Mouse (Mus musculus): ENCODE results near the gene Gpx3. TPM values are rescaled to one million over a fixed set of nuclear protein-coding genes. Genes with fewer than 3 reads are reported as not detected.

Gpx3 gene
- polyA plus RNA-seq, 1 experiment from 2014 or later, result 202 TPM

DNA sequence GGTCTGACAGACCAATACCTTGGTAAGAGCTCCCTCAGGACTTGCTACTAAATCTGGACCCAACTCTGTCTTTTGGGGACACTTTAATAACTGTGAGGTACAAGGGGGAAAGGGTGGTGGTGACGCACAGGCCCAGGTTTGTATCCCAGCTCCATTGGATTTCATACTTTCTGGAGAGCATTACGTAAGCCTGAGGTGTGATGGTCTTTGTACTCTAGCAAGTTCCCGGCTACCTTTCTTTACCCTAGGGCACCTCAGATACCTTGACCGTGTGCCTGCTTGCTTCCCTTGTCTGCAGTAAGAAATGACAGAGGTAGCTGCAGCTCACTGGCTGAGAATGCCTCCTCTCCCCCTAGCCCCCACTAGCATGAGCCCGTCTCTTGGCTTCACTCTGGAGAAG lies 5.0 kb downstream of the Gpx3 start:
- no peak for ATAC-seq (ENCODE audit: low read depth)
- Histone ChIP-seq H3K36me3 (ENCODE audit: control insufficient read depth, insufficient read depth, low read length) (no peaks in the 10 kb centered on the region), H3K4me2 (ENCODE audit: low read depth, low read length) (no peak overlapping the region), H3K9ac (ENCODE audit: low read length) (no peak overlapping the region), H3K27ac (ENCODE audit: low read length) (no peak overlapping the region), H3K4me3 (ENCODE audit: low read length) (no peak overlapping the region), H3K4me1 (replicated peaks; ENCODE audit: control insufficient read depth, insufficient read depth, low read length) (peaks cover 16% of the 10 kb centered on the region), H3K9me3 (ENCODE audit: control insufficient read depth, low read length) (no peaks in the 10 kb centered on the region), H3K27me3 (ENCODE audit: control insufficient read depth, insufficient read depth, low read depth, low read length) (no peaks in the 10 kb centered on the region)
- WGBS, result 86% methylated on average over 5 of the region's 5 CpGs

DNA sequence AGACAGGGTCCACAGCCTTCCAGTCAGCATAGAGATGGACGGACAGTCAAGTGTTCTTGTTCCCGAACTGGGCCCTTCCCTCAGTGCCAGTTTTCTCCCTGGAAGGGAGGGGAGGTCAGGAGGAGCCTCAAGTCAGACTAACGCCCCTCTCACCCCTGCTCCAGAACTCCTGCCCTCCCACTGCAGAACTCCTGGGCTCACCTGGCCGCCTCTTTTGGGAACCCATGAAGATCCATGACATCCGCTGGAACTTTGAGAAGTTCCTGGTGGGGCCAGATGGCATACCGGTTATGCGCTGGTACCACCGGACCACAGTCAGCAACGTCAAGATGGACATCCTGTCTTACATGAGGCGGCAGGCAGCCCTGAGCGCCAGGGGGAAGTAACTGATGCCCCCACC lies 7.0 kb downstream of the Gpx3 start:
- no peak overlapping the region for H3K27ac ChIP-seq (ENCODE audit: low read length)
- ATAC-seq (ENCODE audit: low read depth), result no peak

GRCm38 (mm10) chr11:54910081-54910665 lies 7.9 kb downstream of the Gpx3 start:
- Histone ChIP-seq H3K4me3 (ENCODE audit: low read length) (no peak overlapping the region), H3K36me3 (ENCODE audit: control insufficient read depth, insufficient read depth, low read length) (0 out of 2 replicates have a peak, but pooled peaks cover 4% of the 10 kb centered on the region), H3K4me1 (replicated peaks; ENCODE audit: control insufficient read depth, insufficient read depth, low read length) (no peaks in the 10 kb centered on the region; the same call in 1 of the 2 replicates), H3K9me3 (ENCODE audit: control insufficient read depth, low read length) (no peaks in the 10 kb centered on the region), H3K27ac (ENCODE audit: low read length) (no peak overlapping the region), H3K9ac (ENCODE audit: low read length) (no peak overlapping the region), H3K4me2 (ENCODE audit: low read depth, low read length) (no peak overlapping the region), H3K27me3 (ENCODE audit: control insufficient read depth, insufficient read depth, low read depth, low read length) (no peaks in the 10 kb centered on the region)
- 83% methylated on average over 12 of the region's 12 CpGs for WGBS
- peak; percentile 29; the same call in 1 of the 2 replicates for ATAC-seq (ENCODE audit: low read depth)

More for the DNA sequence above, 7.0 kb downstream of the Gpx3 start:
- 89% methylated on average over 11 of the region's 11 CpGs for WGBS
- Histone ChIP-seq H3K9ac (ENCODE audit: low read length) (no peak overlapping the region), H3K4me3 (ENCODE audit: low read length) (no peak overlapping the region), H3K4me1 (replicated peaks; ENCODE audit: control insufficient read depth, insufficient read depth, low read length) (peaks cover 3% of the 10 kb centered on the region; the same call in 1 of the 2 replicates), H3K9me3 (ENCODE audit: control insufficient read depth, low read length) (no peaks in the 10 kb centered on the region), H3K36me3 (ENCODE audit: control insufficient read depth, insufficient read depth, low read length) (no peaks in the 10 kb centered on the region), H3K27me3 (ENCODE audit: control insufficient read depth, insufficient read depth, low read depth, low read length) (no peaks in the 10 kb centered on the region), H3K4me2 (ENCODE audit: low read depth, low read length) (no peak overlapping the region)

- Histone ChIP-seq H3K4me2 (ENCODE audit: low read depth, low read length) (no peak overlapping the region), H3K9ac (ENCODE audit: low read length) (no peak overlapping the region), H3K36me3 (ENCODE audit: control insufficient read depth, insufficient read depth, low read length) (0 out of 2 replicates have a peak, but pooled peaks cover 4% of the 10 kb centered on the region), H3K4me1 (replicated peaks; ENCODE audit: control insufficient read depth, insufficient read depth, low read length) (no peaks in the 10 kb centered on the region), H3K27ac (ENCODE audit: low read length) (no peak overlapping the region), H3K4me3 (ENCODE audit: low read length) (no peak overlapping the region), H3K9me3 (ENCODE audit: control insufficient read depth, low read length) (no peaks in the 10 kb centered on the region), H3K27me3 (ENCODE audit: control insufficient read depth, insufficient read depth, low read depth, low read length) (no peaks in the 10 kb centered on the region)
- no peak for ATAC-seq (ENCODE audit: low read depth)
- WGBS, result 83% methylated on average over 3 of the region's 3 CpGs
These were observed 8.9 kb downstream of the Gpx3 start for GRCm38 (mm10) chr11:54911201-54911600.

DNA sequence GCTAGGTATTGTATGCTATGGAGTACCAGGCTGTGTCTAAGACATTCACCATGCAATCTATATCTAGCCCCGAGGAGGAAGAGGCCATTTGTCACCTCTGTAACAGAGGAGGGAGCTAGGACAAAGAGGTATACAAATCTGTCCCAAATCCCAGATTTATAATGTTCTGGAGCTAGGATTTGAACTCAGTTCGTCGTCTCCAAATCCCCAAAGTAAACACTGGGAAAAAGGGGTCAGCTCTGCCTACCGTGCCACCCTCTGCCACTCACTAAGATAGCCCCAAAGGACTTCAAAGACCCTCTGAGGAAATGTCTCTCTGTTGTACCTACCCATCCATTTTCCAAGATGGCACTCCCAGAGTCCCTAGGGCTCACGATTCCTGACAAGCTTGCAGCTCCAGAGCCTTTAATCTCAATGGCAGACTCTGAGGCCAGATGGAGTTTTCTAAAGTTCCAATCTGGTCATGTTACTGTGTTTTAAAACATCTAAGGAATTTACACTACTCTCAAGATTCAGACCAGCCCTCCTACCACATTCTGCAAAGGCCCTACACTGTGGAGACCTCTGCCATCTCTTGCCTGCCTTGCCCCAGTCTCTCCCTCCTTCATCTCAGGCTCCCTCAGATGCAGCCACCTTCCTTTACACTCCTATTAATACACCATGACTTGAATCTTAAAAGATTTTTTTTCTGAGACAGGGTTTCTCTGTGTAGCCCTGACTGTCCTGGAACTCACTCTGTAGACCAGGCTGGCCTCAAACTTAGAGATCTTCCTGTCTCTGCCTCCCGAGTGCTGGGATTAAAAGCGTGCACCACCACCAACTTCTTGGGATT lies 9.6 kb downstream of the Gpx3 start:
- H3K4me1 ChIP-seq (replicated peaks; ENCODE audit: control insufficient read depth, insufficient read depth, low read length), result no peaks in the 10 kb centered on the region
- H3K4me2 ChIP-seq (ENCODE audit: low read depth, low read length), result no peak overlapping the region
- no peaks in the 10 kb centered on the region for H3K27me3 ChIP-seq (ENCODE audit: control insufficient read depth, insufficient read depth, low read depth, low read length)
- no peak overlapping the region for H3K9ac ChIP-seq (ENCODE audit: low read length)
- 81% methylated on average over 7 of the region's 7 CpGs for WGBS
- H3K9me3 ChIP-seq (ENCODE audit: control insufficient read depth, low read length), result no peaks in the 10 kb centered on the region
- H3K36me3 ChIP-seq (ENCODE audit: control insufficient read depth, insufficient read depth, low read length), result 0 out of 2 replicates have a peak, but pooled peaks cover 4% of the 10 kb centered on the region
- no peak for ATAC-seq (ENCODE audit: low read depth)
- no peak overlapping the region for H3K27ac ChIP-seq (ENCODE audit: low read length)
- H3K4me3 ChIP-seq (ENCODE audit: low read length), result no peak overlapping the region

- Histone ChIP-seq H3K4me3 (ENCODE audit: low read length) (no peak overlapping the region), H3K9ac (ENCODE audit: low read length) (no peak overlapping the region), H3K27me3 (ENCODE audit: control insufficient read depth, insufficient read depth, low read depth, low read length) (no peaks in the 10 kb centered on the region), H3K4me2 (ENCODE audit: low read depth, low read length) (no peak overlapping the region), H3K27ac (ENCODE audit: low read length) (no peak overlapping the region), H3K9me3 (ENCODE audit: control insufficient read depth, low read length) (no peaks in the 10 kb centered on the region), H3K36me3 (ENCODE audit: control insufficient read depth, insufficient read depth, low read length) (0 out of 2 replicates have a peak, but pooled peaks cover 6% of the 10 kb centered on the region), H3K4me1 (replicated peaks; ENCODE audit: control insufficient read depth, insufficient read depth, low read length) (no peaks in the 10 kb centered on the region)
- WGBS, result 75% methylated on average over 9 of the region's 9 CpGs
- ATAC-seq (ENCODE audit: low read depth), result no peak
These were observed 10.5 kb downstream of the Gpx3 start for GRCm38 (mm10) chr11:54912503-54913316.

- no peak for ATAC-seq (ENCODE audit: low read depth)
- Histone ChIP-seq H3K9ac (ENCODE audit: low read length) (no peak overlapping the region), H3K4me2 (ENCODE audit: low read depth, low read length) (no peak overlapping the region), H3K4me3 (ENCODE audit: low read length) (no peak overlapping the region), H3K27me3 (ENCODE audit: control insufficient read depth, insufficient read depth, low read depth, low read length) (no peaks in the 10 kb centered on the region), H3K4me1 (replicated peaks; ENCODE audit: control insufficient read depth, insufficient read depth, low read length) (no peaks in the 10 kb centered on the region), H3K36me3 (ENCODE audit: control insufficient read depth, insufficient read depth, low read length) (peaks cover 13% of the 10 kb centered on the region), H3K9me3 (ENCODE audit: control insufficient read depth, low read length) (no peaks in the 10 kb centered on the region), H3K27ac (ENCODE audit: low read length) (no peak overlapping the region)
- 85% methylated on average over 5 of the region's 5 CpGs for WGBS
These were observed 11.6 kb downstream of the Gpx3 start for GRCm38 (mm10) chr11:54913841-54914240.

DNA sequence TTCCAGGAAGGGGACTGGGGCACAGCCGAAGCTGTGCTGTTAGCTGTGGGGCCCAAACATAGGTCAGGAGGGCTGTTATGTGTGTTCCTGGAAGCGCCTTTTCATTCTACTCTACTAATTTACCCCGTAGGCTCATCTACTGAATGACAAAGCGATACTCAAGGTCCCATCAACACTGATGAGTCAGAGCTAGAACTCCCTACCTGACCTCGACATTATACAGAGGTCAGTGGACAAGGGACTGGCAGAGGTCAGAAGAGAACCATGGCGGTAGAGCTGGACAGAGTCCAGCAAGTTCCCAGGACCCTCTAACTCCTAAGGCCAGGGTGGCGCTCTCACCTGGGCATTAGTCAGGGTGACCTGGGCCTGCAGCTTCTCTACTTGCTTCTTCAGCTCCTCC lies 15.2 kb downstream of the Gpx3 start:
- 91% methylated on average over 7 of the region's 7 CpGs for WGBS
- H3K4me3 ChIP-seq (ENCODE audit: low read length), result no peak overlapping the region
- H3K4me1 ChIP-seq (replicated peaks; ENCODE audit: control insufficient read depth, insufficient read depth, low read length), result no peaks in the 10 kb centered on the region; the same call in 1 of the 2 replicates
- no peaks in the 10 kb centered on the region for H3K27me3 ChIP-seq (ENCODE audit: control insufficient read depth, insufficient read depth, low read depth, low read length)
- H3K4me2 ChIP-seq (ENCODE audit: low read depth, low read length), result no peak overlapping the region
- H3K9me3 ChIP-seq (ENCODE audit: control insufficient read depth, low read length), result no peaks in the 10 kb centered on the region
- ATAC-seq (ENCODE audit: low read depth), result no peak
- H3K27ac ChIP-seq (ENCODE audit: low read length), result no peak overlapping the region
- H3K9ac ChIP-seq (ENCODE audit: low read length), result no peak overlapping the region
- H3K36me3 ChIP-seq (ENCODE audit: control insufficient read depth, insufficient read depth, low read length), result peaks cover 16% of the 10 kb centered on the region

GRCm38 (mm10) chr11:54918273-54918672 lies 16.0 kb downstream of the Gpx3 start:
- no peak overlapping the region for H3K4me2 ChIP-seq (ENCODE audit: low read depth, low read length)
- WGBS, result 88% methylated on average over 4 of the region's 4 CpGs
- H3K36me3 ChIP-seq (ENCODE audit: control insufficient read depth, insufficient read depth, low read length), result peaks cover 17% of the 10 kb centered on the region
- no peak for ATAC-seq (ENCODE audit: low read depth)
- no peak overlapping the region for H3K27ac ChIP-seq (ENCODE audit: low read length)
- H3K4me3 ChIP-seq (ENCODE audit: low read length), result no peak overlapping the region
- no peak overlapping the region for H3K9ac ChIP-seq (ENCODE audit: low read length)
- H3K4me1 ChIP-seq (replicated peaks; ENCODE audit: control insufficient read depth, insufficient read depth, low read length), result no peaks in the 10 kb centered on the region; the same call in 1 of the 2 replicates
- H3K9me3 ChIP-seq (ENCODE audit: control insufficient read depth, low read length), result no peaks in the 10 kb centered on the region
- H3K27me3 ChIP-seq (ENCODE audit: control insufficient read depth, insufficient read depth, low read depth, low read length), result no peaks in the 10 kb centered on the region
